Mouse (Mus musculus) left cerebral cortex, adult 8-10 months (tissue): ENCODE measurements around the gene Yod1. TPM values are rescaled to one million over a fixed set of nuclear protein-coding genes. Genes with fewer than 3 reads are reported as not detected.

Experiments
- DNase-seq, 2 experiments: peaks; one replicate each; pipeline ENCODE4 v3.0.0; 2022; ENCODE audit warnings: low spot score in 2 of 2
- total RNA-seq, 4 experiments: library from RNA; stranded (reverse); gene quantifications; 2 replicates each; pipeline ENCODE4 v1.2.4; 2022

The Yod1 gene
- total RNA-seq = 10 to 100 TPM; 14.2 to 16.7 (median 16.2) TPM

- DNase-seq = peak; percentile 75 to 77
These were observed at the start of gene Yod1 for GRCm38 (mm10) chr1:130717291-130717871. Gene Yod1 (plus strand): TSS chr1:130717327.

- DNase-seq = no peak
These were observed 38.6 kb upstream of the Yod1 start for GRCm38 (mm10) chr1:130678551-130678950.

- no peak for DNase-seq
These were observed 36.1 kb upstream of the Yod1 start for GRCm38 (mm10) chr1:130681075-130681474.

GRCm38 (mm10) chr1:130681656-130682413, 35.3 kb upstream of the Yod1 start:
- DNase-seq = no peak

GRCm38 (mm10) chr1:130683905-130684304, 33.2 kb upstream of the Yod1 start:
- DNase-seq = no peak

GRCm38 (mm10) chr1:130698601-130699000, 18.5 kb upstream of the Yod1 start:
- DNase-seq = no peak

GRCm38 (mm10) chr1:130699937-130700633, 17.0 kb upstream of the Yod1 start:
- DNase-seq = peak in 1 of 2 experiments; percentile 22

- no peak for DNase-seq
These were observed 15.2 kb upstream of the Yod1 start for GRCm38 (mm10) chr1:130701976-130702375.

GRCm38 (mm10) chr1:130703613-130704012, 13.5 kb upstream of the Yod1 start:
- DNase-seq = no peak

GRCm38 (mm10) chr1:130710283-130711080, 6.6 kb upstream of the Yod1 start:
- DNase-seq = no peak

- DNase-seq = no peak
These were observed 3.1 kb upstream of the Yod1 start for GRCm38 (mm10) chr1:130714046-130714445.

GRCm38 (mm10) chr1:130715561-130716217, 1.4 kb upstream of the Yod1 start, which contains the start of gene Gm29427:
Gene Gm29427 (minus strand): TSS chr1:130715799.
- DNase-seq = peak; percentile 95 to 97

GRCm38 (mm10) chr1:130716218-130716512, 962 bp upstream of the Yod1 start:
- DNase-seq = no peak

GRCm38 (mm10) chr1:130716513-130717290, 425 bp upstream of the Yod1 start:
- DNase-seq = peak; percentile 19 to 49

GRCm38 (mm10) chr1:130724206-130724605, 7.1 kb downstream of the Yod1 start:
- DNase-seq = no peak

GRCm38 (mm10) chr1:130726396-130726795, 9.3 kb downstream of the Yod1 start:
- no peak for DNase-seq

GRCm38 (mm10) chr1:130728070-130728469, 10.9 kb downstream of the Yod1 start:
- DNase-seq = no peak

- no peak for DNase-seq
These were observed 11.6 kb downstream of the Yod1 start for GRCm38 (mm10) chr1:130728708-130729107.

GRCm38 (mm10) chr1:130729153-130729552, 12.0 kb downstream of the Yod1 start, which contains the start of gene Pfkfb2:
Gene Pfkfb2 (minus strand): TSS chr1:130729253.
- DNase-seq = no peak

- no peak for DNase-seq
These were observed 14.7 kb downstream of the Yod1 start, which contains the start of gene AA986860 for GRCm38 (mm10) chr1:130731741-130732337. Gene AA986860 (plus strand): TSS chr1:130731976.
